Mouse (Mus musculus): ENCODE results near the gene Lrmda. TPM values are rescaled to one million over a fixed set of nuclear protein-coding genes. Genes with fewer than 3 reads are reported as not detected.

Lrmda gene
- polyA plus RNA-seq, 1 experiment: 0.51 TPM

GRCm38 (mm10) chr14:22259376-22260032, 240.0 kb downstream of the Lrmda start:
- H3K27me3 ChIP-seq (ENCODE audit: control insufficient read depth, insufficient read depth, low read length): no peaks in the 10 kb centered on the region
- no peaks in the 10 kb centered on the region for H3K36me3 ChIP-seq (ENCODE audit: control insufficient read depth, insufficient read depth, low read length)
- no peak for TF ChIP-seq POLR2A (IDR thresholded peaks at IDR 0.05; ENCODE audit: control insufficient read depth, extremely low read depth, insufficient read depth, low read length, poor library complexity)
- TF ChIP-seq CTCF (IDR thresholded peaks at IDR 0.05; ENCODE audit: borderline replicate concordance, control insufficient read depth, extremely low read depth, insufficient read depth, low read length, poor library complexity): no peak
- H3K4me1 ChIP-seq (replicated peaks; ENCODE audit: control insufficient read depth, insufficient read depth, low read length): peaks cover 7% of the 10 kb centered on the region
- no peak overlapping the region for H3K4me3 ChIP-seq (ENCODE audit: control insufficient read depth, insufficient read depth, low read length)
- no peak for DNase-seq
- WGBS: 78% methylated on average over 10 of the region's 10 CpGs
- H3K27ac ChIP-seq (ENCODE audit: control insufficient read depth, insufficient read depth, low read length): no peak overlapping the region

GRCm38 (mm10) chr14:22260033-22260419, 240.5 kb downstream of the Lrmda start:
- WGBS: 27% methylated on average over 5 of the region's 5 CpGs
- TF ChIP-seq POLR2A (IDR thresholded peaks at IDR 0.05; ENCODE audit: control insufficient read depth, extremely low read depth, insufficient read depth, low read length, poor library complexity) (no peak), CTCF (IDR thresholded peaks at IDR 0.05; ENCODE audit: borderline replicate concordance, control insufficient read depth, extremely low read depth, insufficient read depth, low read length, poor library complexity) (no peak)
- H3K4me1 ChIP-seq (replicated peaks; ENCODE audit: control insufficient read depth, insufficient read depth, low read length): peaks cover 7% of the 10 kb centered on the region
- DNase-seq: no peak
- no peaks in the 10 kb centered on the region for H3K27me3 ChIP-seq (ENCODE audit: control insufficient read depth, insufficient read depth, low read length)
- no peak overlapping the region for H3K4me3 ChIP-seq (ENCODE audit: control insufficient read depth, insufficient read depth, low read length)
- H3K36me3 ChIP-seq (ENCODE audit: control insufficient read depth, insufficient read depth, low read length): no peaks in the 10 kb centered on the region
- H3K27ac ChIP-seq (ENCODE audit: control insufficient read depth, insufficient read depth, low read length): no peak overlapping the region

DNA sequence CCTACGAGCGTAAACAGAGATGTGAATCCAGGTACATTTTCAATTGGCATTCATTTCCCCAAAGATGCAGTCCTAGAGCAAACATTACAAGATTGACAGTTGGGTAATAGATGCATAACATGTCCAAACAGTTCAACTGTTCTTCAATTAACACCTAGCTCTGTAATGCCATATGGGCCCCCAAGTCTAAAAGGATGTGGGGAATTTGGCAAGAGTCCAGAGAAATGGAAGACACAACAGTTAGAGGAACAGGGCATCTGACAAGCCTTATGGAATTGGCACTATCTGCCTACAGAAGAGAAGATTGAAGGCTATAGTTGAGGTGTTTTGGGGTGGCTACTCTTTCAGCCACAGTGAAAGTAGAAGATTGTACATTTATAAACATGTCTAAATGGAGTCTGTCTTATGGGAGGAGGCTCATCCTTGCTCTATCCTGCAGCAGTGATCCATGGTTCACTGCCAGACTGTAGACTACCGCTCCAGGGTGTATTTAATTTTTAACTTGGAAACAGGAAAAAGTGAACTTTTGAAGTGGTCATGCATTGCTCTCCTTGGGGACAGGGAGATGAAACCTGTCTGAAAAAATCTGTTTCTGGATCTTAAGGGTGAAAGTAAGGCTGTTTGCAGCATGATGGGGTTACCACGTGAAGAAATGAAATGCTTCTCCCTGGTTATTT, 245.9 kb downstream of the Lrmda start:
- WGBS: 93% methylated on average over 4 of the region's 4 CpGs
- Histone ChIP-seq H3K4me1 (replicated peaks; ENCODE audit: control insufficient read depth, insufficient read depth, low read length) (no peaks in the 10 kb centered on the region), H3K27ac (ENCODE audit: control insufficient read depth, insufficient read depth, low read length) (no peak overlapping the region), H3K4me3 (ENCODE audit: control insufficient read depth, insufficient read depth, low read length) (no peak overlapping the region), H3K36me3 (ENCODE audit: control insufficient read depth, insufficient read depth, low read length) (no peaks in the 10 kb centered on the region), H3K27me3 (ENCODE audit: control insufficient read depth, insufficient read depth, low read length) (no peaks in the 10 kb centered on the region)
- TF ChIP-seq CTCF (IDR thresholded peaks at IDR 0.05; ENCODE audit: borderline replicate concordance, control insufficient read depth, extremely low read depth, insufficient read depth, low read length, poor library complexity) (no peak), POLR2A (IDR thresholded peaks at IDR 0.05; ENCODE audit: control insufficient read depth, extremely low read depth, insufficient read depth, low read length, poor library complexity) (no peak)
- DNase-seq: no peak

DNA sequence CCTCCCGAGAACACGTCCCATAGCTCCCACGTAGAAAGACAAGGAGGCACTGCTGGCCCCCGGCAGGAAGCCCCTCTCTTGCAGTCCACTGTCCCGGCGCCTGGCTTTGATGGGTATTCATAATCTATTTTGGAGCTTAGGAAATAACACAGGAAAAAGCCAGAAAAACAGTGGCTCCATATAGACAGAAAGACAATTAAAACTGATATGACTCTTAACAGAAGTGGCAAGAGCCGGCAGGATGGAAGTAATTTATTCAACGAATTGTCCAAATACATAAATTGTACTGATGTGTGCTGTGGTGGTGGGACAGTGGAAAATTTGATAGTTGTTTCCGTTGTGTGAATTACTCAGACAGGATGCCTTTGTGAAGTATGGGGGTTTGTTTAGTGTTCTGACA, 250.3 kb downstream of the Lrmda start:
- TF ChIP-seq POLR2A (IDR thresholded peaks at IDR 0.05; ENCODE audit: control insufficient read depth, extremely low read depth, insufficient read depth, low read length, poor library complexity): no peak
- TF ChIP-seq CTCF (IDR thresholded peaks at IDR 0.05; ENCODE audit: borderline replicate concordance, control insufficient read depth, extremely low read depth, insufficient read depth, low read length, poor library complexity): no peak
- Histone ChIP-seq H3K36me3 (ENCODE audit: control insufficient read depth, insufficient read depth, low read length) (no peaks in the 10 kb centered on the region), H3K27ac (ENCODE audit: control insufficient read depth, insufficient read depth, low read length) (no peak overlapping the region), H3K4me1 (replicated peaks; ENCODE audit: control insufficient read depth, insufficient read depth, low read length) (0 out of 2 replicates have a peak, but pooled peaks cover 6% of the 10 kb centered on the region), H3K4me3 (ENCODE audit: control insufficient read depth, insufficient read depth, low read length) (no peak overlapping the region), H3K27me3 (ENCODE audit: control insufficient read depth, insufficient read depth, low read length) (no peaks in the 10 kb centered on the region)
- 89% methylated on average over 9 of the region's 9 CpGs for WGBS
- no peak for DNase-seq

GRCm38 (mm10) chr14:22278053-22278452, 258.5 kb downstream of the Lrmda start:
- no peak for TF ChIP-seq CTCF (IDR thresholded peaks at IDR 0.05; ENCODE audit: borderline replicate concordance, control insufficient read depth, extremely low read depth, insufficient read depth, low read length, poor library complexity)
- TF ChIP-seq POLR2A (IDR thresholded peaks at IDR 0.05; ENCODE audit: control insufficient read depth, extremely low read depth, insufficient read depth, low read length, poor library complexity): no peak
- H3K36me3 ChIP-seq (ENCODE audit: control insufficient read depth, insufficient read depth, low read length): no peaks in the 10 kb centered on the region
- H3K4me1 ChIP-seq (replicated peaks; ENCODE audit: control insufficient read depth, insufficient read depth, low read length): no peaks in the 10 kb centered on the region
- H3K4me3 ChIP-seq (ENCODE audit: control insufficient read depth, insufficient read depth, low read length): no peak overlapping the region
- H3K27ac ChIP-seq (ENCODE audit: control insufficient read depth, insufficient read depth, low read length): no peak overlapping the region
- DNase-seq: no peak
- H3K27me3 ChIP-seq (ENCODE audit: control insufficient read depth, insufficient read depth, low read length): no peaks in the 10 kb centered on the region
- 95% methylated on average over 5 of the region's 5 CpGs for WGBS

DNA sequence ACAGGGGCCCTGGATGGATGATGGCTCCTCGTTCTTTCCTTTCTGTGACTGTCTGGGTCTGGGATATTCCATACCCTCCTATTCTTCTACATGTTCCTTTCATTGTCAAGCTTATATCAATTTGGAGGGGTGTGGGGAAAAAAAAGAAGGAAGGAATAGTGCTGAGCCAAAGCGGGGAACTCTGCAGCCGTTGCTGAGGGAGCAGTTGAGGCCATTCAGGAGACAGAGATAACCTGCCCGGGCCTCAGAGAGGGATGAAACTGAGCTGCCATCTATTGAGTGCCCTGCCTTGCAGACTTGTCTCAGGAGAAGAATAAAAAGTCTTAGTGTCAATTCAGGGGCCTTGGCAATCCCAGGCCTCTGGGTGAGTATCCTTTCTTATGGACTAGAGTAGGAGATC, 260.1 kb downstream of the Lrmda start:
- Histone ChIP-seq H3K27me3 (ENCODE audit: control insufficient read depth, insufficient read depth, low read length) (no peaks in the 10 kb centered on the region), H3K27ac (ENCODE audit: control insufficient read depth, insufficient read depth, low read length) (no peak overlapping the region), H3K4me1 (replicated peaks; ENCODE audit: control insufficient read depth, insufficient read depth, low read length) (no peaks in the 10 kb centered on the region), H3K36me3 (ENCODE audit: control insufficient read depth, insufficient read depth, low read length) (no peaks in the 10 kb centered on the region), H3K4me3 (ENCODE audit: control insufficient read depth, insufficient read depth, low read length) (no peak overlapping the region)
- 93% methylated on average over 4 of the region's 4 CpGs for WGBS
- TF ChIP-seq POLR2A (IDR thresholded peaks at IDR 0.05; ENCODE audit: control insufficient read depth, extremely low read depth, insufficient read depth, low read length, poor library complexity) (no peak), CTCF (IDR thresholded peaks at IDR 0.05; ENCODE audit: borderline replicate concordance, control insufficient read depth, extremely low read depth, insufficient read depth, low read length, poor library complexity) (no peak)
- no peak for DNase-seq
